In genomic region chr1:143702141-143702740, GRCm38 (mm10) we compare ENCODE assay signal across 7 mouse cellular contexts. TPM values are rescaled to one million over a fixed set of nuclear protein-coding genes. Genes with fewer than 3 reads are reported as not detected.
DNase-seq lines count a peak whose midpoint lies in the region; ATAC-seq and TF ChIP-seq lines count a peak whose summit lies in the region.

No protein-coding gene starts in this region.

- no peaks in the 10 kb centered on the region; the same call in 1 of the 2 replicates for H3K27me3 ChIP-seq in lung, embryonic 14.5 days (ENCODE audit: insufficient read depth, low read length)
- H3K27me3 ChIP-seq in embryonic facial prominence, embryonic 14.5 days (replicated peaks; ENCODE audit: control insufficient read depth, insufficient read depth, low read length): no peaks in the 10 kb centered on the region
- no peaks in the 10 kb centered on the region for H3K27me3 ChIP-seq in hindbrain, embryonic 15.5 days
- H3K27me3 ChIP-seq in liver, embryonic 13.5 days: no peaks in the 10 kb centered on the region

- H3K9me3 ChIP-seq in lung, embryonic 14.5 days (ENCODE audit: low read depth, low read length): no peaks in the 10 kb centered on the region
- no peaks in the 10 kb centered on the region for H3K9me3 ChIP-seq in embryonic facial prominence, embryonic 14.5 days (ENCODE audit: control insufficient read depth, low read length)
- H3K9me3 ChIP-seq in hindbrain, embryonic 15.5 days: no peaks in the 10 kb centered on the region
- no peaks in the 10 kb centered on the region for H3K9me3 ChIP-seq in liver, embryonic 13.5 days (replicated peaks)

- no peak for TF ChIP-seq CTCF in lung, embryonic 14.5 days (IDR thresholded peaks at IDR 0.05; ENCODE audit: low read depth)

- H3K36me3 ChIP-seq in lung, embryonic 14.5 days (ENCODE audit: insufficient read depth): peaks cover 11% of the 10 kb centered on the region
- H3K36me3 ChIP-seq in embryonic facial prominence, embryonic 14.5 days (ENCODE audit: control insufficient read depth, insufficient read depth, low read length): peaks cover 12% of the 10 kb centered on the region
- peaks cover 6% of the 10 kb centered on the region; the same call in 1 of the 2 replicates for H3K36me3 ChIP-seq in hindbrain, embryonic 15.5 days
- peaks cover 10% of the 10 kb centered on the region for H3K36me3 ChIP-seq in liver, embryonic 13.5 days

- peak overlapping the region; percentile 90 for H3K9ac ChIP-seq in lung, embryonic 14.5 days
- H3K9ac ChIP-seq in embryonic facial prominence, embryonic 14.5 days (ENCODE audit: low read depth, low read length): peak overlapping the region; percentile 94
- peak overlapping the region; percentile 70 for H3K9ac ChIP-seq in hindbrain, embryonic 15.5 days
- H3K9ac ChIP-seq in liver, embryonic 13.5 days: peak overlapping the region; percentile 94

- peak; percentile 81 for ATAC-seq in lung, embryonic 14.5 days (ENCODE audit: insufficient read depth)
- peak; percentile 68 for ATAC-seq in embryonic facial prominence, embryonic 14.5 days (ENCODE audit: low read depth)
- peak; percentile 78; the same call in 1 of the 2 replicates for ATAC-seq in hindbrain, embryonic 15.5 days (ENCODE audit: low FRiP score, low read depth)
- peak; percentile 58 for ATAC-seq in liver, embryonic 13.5 days (ENCODE audit: low read depth)
- ATAC-seq in neutrophil, adult 5-6 weeks (ENCODE audit: extremely low read depth, insufficient number of reproducible peaks, low FRiP score, poor library complexity, severe bottlenecking): peak; percentile 28

- 2% methylated on average over 45 of the region's 48 CpGs for WGBS in lung, embryonic 14.5 days
- WGBS in embryonic facial prominence, embryonic 14.5 days: under 1% methylated on average over 39 of the region's 48 CpGs
- WGBS in hindbrain, embryonic 15.5 days: 1% methylated on average over 37 of the region's 48 CpGs
- under 1% methylated on average over 45 of the region's 48 CpGs for WGBS in liver, embryonic 13.5 days (ENCODE audit: insufficient replicate concordance)

- peak overlapping the region; percentile 79 for H3K4me3 ChIP-seq in lung, embryonic 14.5 days (ENCODE audit: low read depth, low read length)
- H3K4me3 ChIP-seq in embryonic facial prominence, embryonic 14.5 days (ENCODE audit: low read depth, low read length): peak overlapping the region; percentile 88
- H3K4me3 ChIP-seq in hindbrain, embryonic 15.5 days: peak overlapping the region; percentile 97
- peak overlapping the region; percentile 90 for H3K4me3 ChIP-seq in liver, embryonic 13.5 days (replicated peaks)

- H3K4me1 ChIP-seq in lung, embryonic 14.5 days (ENCODE audit: insufficient read depth): no peaks in the 10 kb centered on the region; the same call in 1 of the 2 replicates
- H3K4me1 ChIP-seq in embryonic facial prominence, embryonic 14.5 days (ENCODE audit: control insufficient read depth, insufficient read depth, low read length): peaks cover 6% of the 10 kb centered on the region
- peaks cover 24% of the 10 kb centered on the region for H3K4me1 ChIP-seq in hindbrain, embryonic 15.5 days (replicated peaks)
- peaks cover 27% of the 10 kb centered on the region for H3K4me1 ChIP-seq in liver, embryonic 13.5 days (replicated peaks)

- peak; percentile 59 for DNase-seq in lung, embryonic 14.5 days
- no peak for DNase-seq in lung, postnatal 14 days
- DNase-seq in ZHBTc4 (ENCODE audit: low read depth, low spot score): peak; percentile 59
- peak; percentile 33 for DNase-seq in embryonic facial prominence, embryonic 14.5 days (ENCODE audit: low spot score)
- DNase-seq in liver, embryonic 13.5 days: no peak

- peak overlapping the region; percentile 95 for H3K27ac ChIP-seq in lung, embryonic 14.5 days (ENCODE audit: low read depth)
- H3K27ac ChIP-seq in embryonic facial prominence, embryonic 14.5 days (replicated peaks; ENCODE audit: low read depth, low read length): peak overlapping the region; percentile 92
- peak overlapping the region; percentile 87 for H3K27ac ChIP-seq in hindbrain, embryonic 15.5 days (replicated peaks)
- peak overlapping the region; percentile 95 for H3K27ac ChIP-seq in liver, embryonic 13.5 days

- peak overlapping the region; percentile 84 for H3K4me2 ChIP-seq in lung, embryonic 14.5 days
- peak overlapping the region; percentile 57 for H3K4me2 ChIP-seq in embryonic facial prominence, embryonic 14.5 days (ENCODE audit: low read depth, low read length)
- peak overlapping the region; percentile 79 for H3K4me2 ChIP-seq in hindbrain, embryonic 15.5 days
- H3K4me2 ChIP-seq in liver, embryonic 13.5 days: peak overlapping the region; percentile 90

RNA-seq across cellular contexts. Expression of gene Cdc73, which starts 0.5 kb away (rescaled TPM):
- polyA plus RNA-seq in lung, embryonic 14.5 days (2014; fragmentation: Nextera tagmentation; extraction: Ambion mirVana): 22.2 and 24.7 TPM in 2 replicates
- 23.7 and 25.7 TPM in 2 replicates for polyA plus RNA-seq in embryonic facial prominence, embryonic 14.5 days (2014; fragmentation: Nextera tagmentation; extraction: Ambion mirVana)
- polyA plus RNA-seq in hindbrain, embryonic 15.5 days (2015; fragmentation: Nextera tagmentation; extraction: Ambion mirVana): 18.5 and 19.1 TPM in 2 replicates
- 14.7 and 19.0 TPM in 2 replicates for polyA plus RNA-seq in liver, embryonic 13.5 days (2015; fragmentation: Nextera tagmentation; extraction: Ambion mirVana)
- total RNA-seq in neutrophil, adult 5-6 weeks (2017): 23.0 and 24.1 TPM in 2 replicates

RNA-seq across cellular contexts. Expression of gene Glrx2, which starts 13.9 kb away (rescaled TPM):
- 67.1 and 69.1 TPM in 2 replicates for polyA plus RNA-seq in lung, embryonic 14.5 days (2014; fragmentation: Nextera tagmentation; extraction: Ambion mirVana)
- polyA plus RNA-seq in embryonic facial prominence, embryonic 14.5 days (2014; fragmentation: Nextera tagmentation; extraction: Ambion mirVana): 71.6 and 71.7 TPM in 2 replicates
- polyA plus RNA-seq in hindbrain, embryonic 15.5 days (2015; fragmentation: Nextera tagmentation; extraction: Ambion mirVana): 118 and 125 TPM in 2 replicates
- polyA plus RNA-seq in liver, embryonic 13.5 days (2015; fragmentation: Nextera tagmentation; extraction: Ambion mirVana): 72.3 and 82.8 TPM in 2 replicates
- total RNA-seq in neutrophil, adult 5-6 weeks (2017): 22.7 and 23.3 TPM in 2 replicates

Comparison
In these comparisons a context has a peak if more than half of its experiments do, and no peak if none do; other contexts are left out.
1. DNase-seq: peak in lung, embryonic 14.5 days (single experiment), ZHBTc4 (single experiment) and embryonic facial prominence, embryonic 14.5 days (single experiment); none in lung, postnatal 14 days (single experiment) and liver, embryonic 13.5 days (single experiment).
2. ATAC-seq: peak in every context shown above with its lines; median percentile 81 in lung, embryonic 14.5 days; 78 in hindbrain, embryonic 15.5 days; 68 in embryonic facial prominence, embryonic 14.5 days; 58 in liver, embryonic 13.5 days; 28 in neutrophil, adult 5-6 weeks.
3. Peak in every context shown above with its lines, with median percentiles within 50 percentile points of each other: H3K27ac ChIP-seq, H3K4me2 ChIP-seq, H3K4me3 ChIP-seq and H3K9ac ChIP-seq.